Mouse (Mus musculus) MEL (cell line): ENCODE data around the gene Flad1.

Experiments used
- CTCF ChIP-seq, 3 experiments: IDR thresholded peaks in 2 of 3; conservative IDR thresholded peaks in 1 of 3; 2 replicates each; pipeline ENCODE4 v1.5.1; 2011 to 2012; ENCODE audit warnings: low read length in 3 of 3, low read depth in 2 of 3, mild to moderate bottlenecking in 2 of 3, improper control_type of control experiment in 1 of 3, inconsistent platforms in 1 of 3, mixed read lengths in 1 of 3, moderate library complexity in 1 of 3; ENCODE audit not compliant: control insufficient read depth in 1 of 3, insufficient read depth in 1 of 3, poor library complexity in 1 of 3, severe bottlenecking in 1 of 3
- MAX ChIP-seq: IDR thresholded peaks from 2 replicates; pipeline ENCODE4 v1.6.1; 2011; ENCODE audit warnings: low read length, improper control_type of control experiment
- POLR2AphosphoS2 ChIP-seq: IDR thresholded peaks from 2 replicates; pipeline ENCODE4 v1.6.1; 2011; ENCODE audit warnings: low read length, improper control_type of control experiment
- RAD21 ChIP-seq: IDR thresholded peaks from 2 replicates; pipeline ENCODE4 v1.6.1; 2011; ENCODE audit warnings: mild to moderate bottlenecking, low read depth, low read length, improper control_type of control experiment
- TAL1 ChIP-seq: IDR thresholded peaks from 2 replicates; pipeline ENCODE4 v1.6.1; 2012; ENCODE audit warnings: mild to moderate bottlenecking, inconsistent platforms, low read length, moderate library complexity, mixed read lengths
- TBP ChIP-seq: IDR thresholded peaks from 2 replicates; pipeline ENCODE4 v1.8.0; 2011; ENCODE audit warnings: low read depth, low read length, improper control_type of control experiment
- ZC3H11A ChIP-seq: IDR thresholded peaks from 2 replicates; pipeline ENCODE4 v1.6.1; 2012; ENCODE audit warnings: low read depth, mild to moderate bottlenecking, inconsistent platforms, low read length, improper control_type of control experiment

DNA sequence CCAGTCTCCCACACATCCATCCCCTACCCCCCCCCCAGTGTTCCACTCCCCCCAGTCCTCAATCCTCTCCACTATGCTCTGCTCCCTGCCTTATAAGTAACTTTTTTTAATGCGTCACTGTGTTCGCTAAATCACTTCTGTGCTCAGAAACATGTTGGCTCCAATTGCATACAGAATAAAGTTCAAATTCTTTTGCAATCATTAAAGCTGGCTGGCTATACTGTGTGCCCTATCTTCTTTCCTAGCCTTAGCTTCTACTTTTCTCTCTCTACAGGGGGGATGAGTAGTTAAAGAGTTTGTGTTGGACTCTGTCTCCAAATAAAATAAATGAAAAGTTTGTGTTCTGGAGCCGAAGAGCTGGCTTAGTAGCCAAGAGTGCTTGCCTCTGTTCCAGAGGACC is 2.0 kb downstream of the Flad1 start:
- no peak for TF ChIP-seq CTCF (IDR thresholded peaks at IDR 0.05 in 2 of 3, conservative IDR thresholded peaks at IDR 0.05 in 1 of 3; ENCODE audit: control insufficient read depth in 1 of 3, insufficient read depth in 1 of 3, low read depth in 2 of 3, low read length in 3 of 3, poor library complexity in 1 of 3, severe bottlenecking in 1 of 3)
- no peak for TF ChIP-seq MAX
- no peak for TF ChIP-seq POLR2AphosphoS2
- TF ChIP-seq TBP: no peak
- TF ChIP-seq RAD21: no peak
- no peak for TF ChIP-seq TAL1
- TF ChIP-seq ZC3H11A: no peak
